Mouse (Mus musculus) monocyte, adult 2 months (primary cell): ENCODE results near the gene Cyp17a1.

ENCODE experiments used
- DNase-seq, 2 experiments: peaks; one replicate each; pipeline ENCODE4 v3.0.0; 2022; ENCODE audit warnings: low spot score in 2 of 2, low read depth in 1 of 2

Cyp17a1 gene

DNA sequence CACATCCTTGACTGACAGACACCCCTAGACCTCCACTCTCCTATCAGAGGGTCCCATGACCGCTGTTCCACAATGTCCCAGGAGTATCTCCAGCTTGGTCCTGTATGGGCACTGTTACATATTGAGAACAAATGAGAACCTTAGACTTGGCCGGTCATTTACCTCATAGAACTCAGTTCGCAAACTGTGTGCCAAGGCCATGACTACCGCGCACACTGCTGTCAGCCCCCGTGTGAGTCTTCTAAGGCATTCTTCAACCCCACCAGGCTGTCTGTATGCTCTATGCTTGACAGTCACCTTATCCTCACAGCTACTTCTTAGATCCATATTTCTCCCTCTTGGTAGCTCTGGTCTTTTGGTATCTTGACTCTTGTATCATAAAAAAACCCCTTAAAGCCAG lies 53.5 kb downstream of the Cyp17a1 start:
- no peak for DNase-seq

DNA sequence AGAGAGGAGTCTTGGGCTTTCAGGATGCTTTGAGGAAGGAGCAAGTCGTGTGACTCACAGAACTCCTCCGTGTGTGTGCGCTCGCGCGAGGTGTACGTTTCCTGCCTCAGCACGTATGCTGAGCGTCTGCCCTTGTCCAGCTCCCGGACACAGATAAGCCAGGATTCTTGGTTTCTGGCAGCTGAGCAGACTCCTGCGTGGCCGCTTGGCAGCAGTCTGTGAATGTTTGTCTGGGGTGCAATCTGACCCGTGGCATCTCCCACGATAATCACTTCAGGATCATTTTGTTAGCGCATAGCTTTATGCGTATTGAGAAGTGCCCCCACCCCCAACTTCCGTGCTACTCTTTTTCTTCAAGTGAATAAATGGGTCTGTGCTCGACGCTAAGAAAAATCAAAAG lies 54.0 kb downstream of the Cyp17a1 start:
- DNase-seq: no peak

DNA sequence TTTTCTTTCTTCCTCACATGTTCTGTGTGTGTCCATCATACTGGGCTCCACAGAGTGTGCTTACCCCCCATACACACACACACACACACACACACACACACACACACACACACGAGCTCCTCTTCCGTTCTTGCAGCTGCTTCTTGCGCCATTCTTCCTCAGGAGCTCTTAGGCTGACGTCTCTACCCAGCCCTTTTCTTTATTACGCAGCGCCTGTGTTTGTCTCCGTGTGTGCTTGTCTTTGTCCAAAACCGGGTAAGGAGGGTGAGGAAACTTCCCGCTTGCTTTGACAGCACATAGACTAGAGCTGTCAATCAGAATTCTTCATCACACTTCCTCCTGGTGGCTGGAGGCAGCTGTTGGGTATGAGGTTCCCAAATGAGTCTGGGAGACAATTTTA lies 54.6 kb downstream of the Cyp17a1 start:
- peak; percentile 50 to 52 for DNase-seq

DNA sequence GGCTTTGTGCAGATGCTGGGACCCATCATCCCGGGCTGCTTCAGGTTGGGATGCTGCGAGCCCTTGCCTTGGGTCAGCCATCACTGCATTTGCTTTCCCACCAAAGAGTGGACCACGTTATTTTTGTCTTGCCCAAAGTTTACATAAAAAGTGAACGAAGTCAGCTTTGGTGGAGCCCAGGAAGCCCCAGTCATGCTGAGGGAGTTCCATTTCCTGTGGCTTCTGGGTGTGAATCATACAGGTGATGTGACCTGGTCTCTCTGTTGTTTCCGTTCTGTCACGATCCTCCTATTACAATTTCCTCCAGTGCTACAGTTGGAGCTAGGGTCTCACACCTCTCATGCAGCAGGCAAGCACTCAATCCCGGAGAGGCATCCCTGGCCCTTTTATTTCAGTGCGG lies 55.6 kb downstream of the Cyp17a1 start:
- no peak for DNase-seq
